In genomic region chr12:71249348-71249747, GRCm38 (mm10) we compare ENCODE assay signal across 9 mouse cellular contexts.
DNase-seq lines count a peak whose midpoint lies in the region; ATAC-seq lines count a peak whose summit lies in the region.
"Had no signal": no experiment of that assay in that cellular context is flagged by ENCODE, and none has a peak within 500 bp of the region (broad histone marks: within the 10 kb centered on the region; RNA-seq: fewer than 3 reads in every experiment).

No protein-coding gene starts in this region.

- H3K4me1 ChIP-seq in hindbrain, embryonic 15.5 days (replicated peaks): 0 out of 2 replicates have a peak, but pooled peaks cover 6% of the 10 kb centered on the region
- 0 out of 2 replicates have a peak, but pooled peaks cover 5% of the 10 kb centered on the region for H3K4me1 ChIP-seq in hindbrain, embryonic 14.5 days (replicated peaks; ENCODE audit: control insufficient read depth, insufficient read depth, low read length)
- H3K4me1 ChIP-seq in limb, embryonic 15.5 days: peaks cover 25% of the 10 kb centered on the region
- H3K4me1 ChIP-seq: liver, embryonic 13.5 days had no signal

- no peak overlapping the region for H3K4me3 ChIP-seq in hindbrain, embryonic 15.5 days
- no peak overlapping the region for H3K4me3 ChIP-seq in hindbrain, embryonic 14.5 days (replicated peaks; ENCODE audit: low read length)
- H3K4me3 ChIP-seq in limb, embryonic 15.5 days: no peak overlapping the region
- H3K4me3 ChIP-seq: liver, embryonic 13.5 days had no signal

- H3K9ac ChIP-seq in hindbrain, embryonic 15.5 days: no peak overlapping the region
- no peak overlapping the region for H3K9ac ChIP-seq in hindbrain, embryonic 14.5 days
- no peak overlapping the region for H3K9ac ChIP-seq in limb, embryonic 15.5 days
- H3K9ac ChIP-seq: liver, embryonic 13.5 days had no signal

- H3K27me3 ChIP-seq in hindbrain, embryonic 15.5 days: no peaks in the 10 kb centered on the region
- no peaks in the 10 kb centered on the region for H3K27me3 ChIP-seq in hindbrain, embryonic 14.5 days (ENCODE audit: control insufficient read depth, insufficient read depth, low read length)
- no peaks in the 10 kb centered on the region for H3K27me3 ChIP-seq in limb, embryonic 15.5 days
- H3K27me3 ChIP-seq: liver, embryonic 13.5 days had no signal

- no peak for ATAC-seq in hindbrain, embryonic 15.5 days (ENCODE audit: low FRiP score, low read depth)
- no peak for ATAC-seq in hindbrain, embryonic 14.5 days (ENCODE audit: low FRiP score)
- no peak for ATAC-seq in limb, embryonic 15.5 days (ENCODE audit: insufficient number of reproducible peaks, low FRiP score, low TSS enrichment, low read depth)

- no peak for DNase-seq in hindbrain, embryonic 14.5 days (ENCODE audit: low spot score)
- DNase-seq in right cerebral cortex, postnatal 10 days (ENCODE audit: low spot score in 2 of 2): peak; percentile 28 to 34
- no peak for DNase-seq in right cerebral cortex, postnatal 14 days
- no peak for DNase-seq in cerebellum, adult 8-10 months
- DNase-seq in gastrocnemius, postnatal 36 days: no peak
- no peak for DNase-seq in adrenal gland, adult 18-20 months (ENCODE audit: low spot score in 2 of 2)
- DNase-seq: liver, embryonic 13.5 days had no signal

- WGBS in hindbrain, embryonic 15.5 days: 52% methylated on average over 9 of the region's 9 CpGs
- 64% methylated on average over 9 of the region's 9 CpGs for WGBS in hindbrain, embryonic 14.5 days
- 34% methylated on average over 9 of the region's 9 CpGs for WGBS in limb, embryonic 15.5 days

- no peaks in the 10 kb centered on the region for H3K9me3 ChIP-seq in hindbrain, embryonic 15.5 days
- H3K9me3 ChIP-seq in hindbrain, embryonic 14.5 days (ENCODE audit: control insufficient read depth, low read length): 0 out of 2 replicates have a peak, but pooled peaks cover under 1% of the 10 kb centered on the region
- no peaks in the 10 kb centered on the region for H3K9me3 ChIP-seq in limb, embryonic 15.5 days
- H3K9me3 ChIP-seq: liver, embryonic 13.5 days had no signal

- intact Hi-C loops in gastrocnemius, postnatal 36 days (cut with DNase I): no loop called here

- H3K27ac ChIP-seq in hindbrain, embryonic 15.5 days (replicated peaks): 0 out of 2 replicates have a peak overlapping the region, but pooled peaks have one; percentile 7
- H3K27ac ChIP-seq in hindbrain, embryonic 14.5 days: no peak overlapping the region
- peak overlapping the region; percentile 27; the same call in 1 of the 2 replicates for H3K27ac ChIP-seq in limb, embryonic 15.5 days
- H3K27ac ChIP-seq: liver, embryonic 13.5 days had no signal

- peaks cover 4% of the 10 kb centered on the region for H3K36me3 ChIP-seq in hindbrain, embryonic 15.5 days
- peaks cover 6% of the 10 kb centered on the region; the same call in 1 of the 2 replicates for H3K36me3 ChIP-seq in hindbrain, embryonic 14.5 days (replicated peaks; ENCODE audit: control insufficient read depth, insufficient read depth)
- H3K36me3 ChIP-seq in limb, embryonic 15.5 days: no peaks in the 10 kb centered on the region

- no peak overlapping the region for H3K4me2 ChIP-seq in hindbrain, embryonic 15.5 days
- no peak overlapping the region for H3K4me2 ChIP-seq in hindbrain, embryonic 14.5 days (replicated peaks)
- H3K4me2 ChIP-seq in limb, embryonic 15.5 days: no peak overlapping the region
- H3K4me2 ChIP-seq: liver, embryonic 13.5 days had no signal

Comparison
In these comparisons a context has a peak if more than half of its experiments do, and no peak if none do; other contexts are left out.
1. DNase-seq: peak in right cerebral cortex, postnatal 10 days (2 of 2); none in hindbrain, embryonic 14.5 days (single experiment), right cerebral cortex, postnatal 14 days (single experiment), cerebellum, adult 8-10 months (single experiment), gastrocnemius, postnatal 36 days (0 of 2) and adrenal gland, adult 18-20 months (0 of 2).